Mouse (Mus musculus) heart, embryonic 14.5 days (tissue): ENCODE measurements around the gene Fgf18. TPM values are rescaled to one million over a fixed set of nuclear protein-coding genes. Genes with fewer than 3 reads are reported as not detected.

Experiments
- ATAC-seq: fragments of 200-750 bp; cut with Nextera tagmentation; 2 replicates; pipeline ENCODE4 v1.8.0; 2017; ENCODE audit warnings: low read depth, moderate TSS enrichment; ENCODE audit not compliant: insufficient number of reproducible peaks, insufficient read depth, low FRiP score
- H3K27ac ChIP-seq, 2 experiments: fragments of 200-500 bp in 1 of 2; fragments of 300-500 bp in 1 of 2; sonication (generic) in 1 of 2; replicated peaks in 1 of 2; 2 replicates each; pipeline ENCODE4 v1.5.1; 2012 to 2014; ENCODE audit warnings: low read depth in 2 of 2, low read length in 2 of 2, control low read depth in 1 of 2, mild to moderate bottlenecking in 1 of 2, mixed read lengths in 1 of 2; ENCODE audit not compliant: control insufficient read depth in 1 of 2, insufficient read depth in 1 of 2
- H3K27me3 ChIP-seq: fragments of 300-500 bp; sonication (generic); 2 replicates; pipeline ENCODE4 v1.6.1; 2014; ENCODE audit warnings: mild to moderate bottlenecking, low read length, control low read depth; ENCODE audit not compliant: control insufficient read depth, insufficient read depth
- H3K36me3 ChIP-seq: fragments of 300-500 bp; sonication (generic); 2 replicates; pipeline ENCODE4 v1.6.1; 2014; ENCODE audit warnings: mild to moderate bottlenecking, control low read depth, low read length, mixed read lengths; ENCODE audit not compliant: control insufficient read depth, insufficient read depth
- H3K4me1 ChIP-seq, 2 experiments: fragments of 200-500 bp in 1 of 2; fragments of 300-500 bp in 1 of 2; sonication (generic) in 1 of 2; 2 replicates each; pipeline ENCODE4 v1.6.1; 2012 to 2014; ENCODE audit warnings: low read length in 2 of 2, control low read depth in 1 of 2, mixed read lengths in 1 of 2; ENCODE audit not compliant: control insufficient read depth in 2 of 2, insufficient read depth in 2 of 2
- H3K4me2 ChIP-seq: fragments of 300-500 bp; sonication (generic); 2 replicates; pipeline ENCODE4 v1.6.1; 2014; ENCODE audit warnings: mild to moderate bottlenecking, low read length
- H3K4me3 ChIP-seq, 2 experiments: fragments of 200-500 bp in 1 of 2; fragments of 300-500 bp in 1 of 2; sonication (generic) in 1 of 2; 2 replicates each; pipeline ENCODE4 v1.5.1; 2012 to 2014; ENCODE audit warnings: low read length in 2 of 2, mild to moderate bottlenecking in 2 of 2, control low read depth in 1 of 2, low read depth in 1 of 2, moderate library complexity in 1 of 2; ENCODE audit not compliant: control insufficient read depth in 1 of 2, insufficient read depth in 1 of 2
- H3K9ac ChIP-seq: fragments of 300-500 bp; sonication (generic); 2 replicates; pipeline ENCODE4 v1.6.1; 2014; ENCODE audit warnings: mild to moderate bottlenecking, low read length
- H3K9me3 ChIP-seq: fragments of 300-500 bp; sonication (generic); 2 replicates; pipeline ENCODE4 v1.6.1; 2016; ENCODE audit warnings: low read length, control low read depth; ENCODE audit not compliant: control insufficient read depth
- WGBS: fragments of 180-500 bp; shearing (Covaris S2); extraction: QIAGEN DNeasy Blood & Tissue Kit; methylation state at CpG from one replicate; pipeline ENCODE4 v1.1.7; 2014; 5-methylcytosine and 5-hydroxymethylcytosine counted together
- polyA plus RNA-seq: library from polyadenylated mRNA; unstranded; fragments of >200 nt; fragmentation: Nextera tagmentation; extraction: Ambion mirVana; gene quantifications from 2 replicates; pipeline ENCODE4 v1.2.1, GENCODE M21; 2014

Gene Fgf18
- polyA plus RNA-seq, 1 experiment from 2014 or later = 7.9 TPM

GRCm38 (mm10) chr11:33149453-33149852 lies 2.3 kb upstream of the Fgf18 start:
- H3K4me2 ChIP-seq = no peak overlapping the region
- peaks cover 18 to 24% of the 10 kb centered on the region in 2 experiments for H3K4me1 ChIP-seq
- no peak overlapping the region for H3K4me3 ChIP-seq
- peaks cover 5% of the 10 kb centered on the region; the same call in 1 of the 2 replicates for H3K27me3 ChIP-seq
- H3K27ac ChIP-seq = no peak overlapping the region
- H3K36me3 ChIP-seq = peaks cover 53% of the 10 kb centered on the region
- H3K9ac ChIP-seq = no peak overlapping the region
- no peak for ATAC-seq
- no peaks in the 10 kb centered on the region for H3K9me3 ChIP-seq

GRCm38 (mm10) chr11:33149088-33149436 lies 1.9 kb upstream of the Fgf18 start:
- WGBS = 25% methylated on average over 3 of the region's 3 CpGs
- H3K9me3 ChIP-seq = no peaks in the 10 kb centered on the region
- no peak overlapping the region for H3K4me2 ChIP-seq

GRCm38 (mm10) chr11:33148338-33149087 lies 1.3 kb upstream of the Fgf18 start:
- peak; percentile 69 for ATAC-seq
- H3K9me3 ChIP-seq = no peaks in the 10 kb centered on the region
- peaks cover 26 to 33% of the 10 kb centered on the region in 2 experiments for H3K4me1 ChIP-seq
- H3K4me2 ChIP-seq = peak overlapping the region; percentile 67
- peaks cover 44% of the 10 kb centered on the region for H3K36me3 ChIP-seq
- H3K27ac ChIP-seq = peak overlapping the region in 1 of 2 experiments; percentile 83; a peak in 2 of 4 replicates
- 6% methylated on average over 23 of the region's 23 CpGs for WGBS
- H3K4me3 ChIP-seq = peak overlapping the region; percentile 54 to 66
- peaks cover 8% of the 10 kb centered on the region; the same call in 1 of the 2 replicates for H3K27me3 ChIP-seq
- peak overlapping the region; percentile 59 for H3K9ac ChIP-seq

More at GRCm38 (mm10) chr11:33149088-33149436, 1.9 kb upstream of the Fgf18 start:
- no peak for ATAC-seq
- H3K9ac ChIP-seq = no peak overlapping the region
- H3K36me3 ChIP-seq = peaks cover 49% of the 10 kb centered on the region
- H3K4me1 ChIP-seq = peaks cover 21 to 28% of the 10 kb centered on the region in 2 experiments
- H3K27me3 ChIP-seq = peaks cover 8% of the 10 kb centered on the region; the same call in 1 of the 2 replicates
- no peak overlapping the region for H3K4me3 ChIP-seq
- no peak overlapping the region for H3K27ac ChIP-seq

- Histone ChIP-seq H3K9ac (peak overlapping the region; percentile 59), H3K4me1 (peaks cover 33 to 41% of the 10 kb centered on the region in 2 experiments), H3K4me3 (peak overlapping the region; percentile 54 to 66), H3K27me3 (peaks cover 8% of the 10 kb centered on the region; the same call in 1 of the 2 replicates), H3K36me3 (peaks cover 36% of the 10 kb centered on the region), H3K27ac (peak overlapping the region in 1 of 2 experiments; percentile 83; a peak in 3 of 4 replicates), H3K4me2 (peak overlapping the region; percentile 67), H3K9me3 (no peaks in the 10 kb centered on the region)
- peak; percentile 16 for ATAC-seq
- WGBS = 1% methylated on average over 51 of the region's 85 CpGs
Observed at GRCm38 (mm10) chr11:33147572-33148337, 555 bp upstream of the Fgf18 start.

GRCm38 (mm10) chr11:33146651-33147131 lies 509 bp downstream of the Fgf18 start:
- peak; percentile 27 for ATAC-seq
- Histone ChIP-seq H3K27me3 (peaks cover 8% of the 10 kb centered on the region; the same call in 1 of the 2 replicates), H3K27ac (peak overlapping the region; percentile 83 to 91), H3K9ac (peak overlapping the region; percentile 59), H3K4me3 (peak overlapping the region; percentile 54 to 66), H3K36me3 (peaks cover 25% of the 10 kb centered on the region), H3K4me2 (peak overlapping the region; percentile 67), H3K4me1 (peaks cover 41 to 51% of the 10 kb centered on the region in 2 experiments), H3K9me3 (no peaks in the 10 kb centered on the region)
- WGBS = 1% methylated on average over 30 of the region's 30 CpGs

- H3K9me3 ChIP-seq = no peaks in the 10 kb centered on the region
- WGBS = 4% methylated on average over 8 of the region's 9 CpGs
- peak overlapping the region; percentile 83 to 91 for H3K27ac ChIP-seq
- H3K9ac ChIP-seq = peak overlapping the region; percentile 59; the same call in 1 of the 2 replicates
- peak overlapping the region in 1 of 2 experiments; percentile 66; a peak in 1 of 4 replicates for H3K4me3 ChIP-seq
- peaks cover 8% of the 10 kb centered on the region; the same call in 1 of the 2 replicates for H3K27me3 ChIP-seq
- ATAC-seq = peak; percentile 73
- H3K4me2 ChIP-seq = peak overlapping the region; percentile 67
- H3K36me3 ChIP-seq = peaks cover 20% of the 10 kb centered on the region
- peaks cover 41 to 51% of the 10 kb centered on the region in 2 experiments for H3K4me1 ChIP-seq
Observed at GRCm38 (mm10) chr11:33146143-33146497, 1.1 kb downstream of the Fgf18 start.
